Mouse (Mus musculus): Measurements from ENCODE around the gene Npm1. TPM values are rescaled to one million over a fixed set of nuclear protein-coding genes. Genes with fewer than 3 reads are reported as not detected.

Gene Npm1
- total and polyA plus RNA-seq, 3 experiments: 458 to 3,846 (median 2,862) TPM

DNA sequence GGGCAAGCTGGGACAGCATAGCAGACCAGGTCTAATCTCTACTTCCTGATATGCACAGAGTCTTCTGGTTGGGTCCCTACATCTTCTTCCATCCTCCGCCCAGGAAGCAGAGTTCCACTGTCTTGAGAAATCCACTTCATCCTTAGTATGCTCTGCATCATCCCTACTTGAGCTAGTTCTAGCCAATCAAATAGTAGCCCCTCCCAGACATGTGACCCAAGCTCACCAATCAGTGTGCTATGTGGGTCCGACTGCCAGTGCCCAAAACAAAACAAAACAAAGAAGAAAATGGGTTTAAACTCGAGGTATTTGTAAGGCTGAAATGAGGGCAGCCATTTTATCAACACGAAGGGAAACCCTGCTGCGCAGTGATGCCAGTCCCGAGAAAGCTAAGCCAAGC, 44.5 kb downstream of the Npm1 start:
- TF ChIP-seq GATA2 (IDR thresholded peaks at IDR 0.05; ENCODE audit: borderline replicate concordance, low read depth, low read length) (no peak), POLR2AphosphoS5 (IDR thresholded peaks at IDR 0.05; ENCODE audit: insufficient replicate concordance, low read depth, low read length) (no peak), GATA1 (IDR thresholded peaks at IDR 0.05; ENCODE audit: borderline replicate concordance, low read length) (no peak), CTCF (IDR thresholded peaks at IDR 0.05; ENCODE audit: low read depth, low read length) (no peak), TAL1 (conservative IDR thresholded peaks at IDR 0.05; ENCODE audit: low read depth, low read length) (no peak)
- DNase-seq (ENCODE audit: low spot score) (peak; percentile 14), ATAC-seq (ENCODE audit: extremely low read depth, insufficient number of reproducible peaks, low FRiP score, poor library complexity, severe bottlenecking) (peak; percentile 57; the same call in 1 of the 2 replicates)
- H3K4me1 ChIP-seq (ENCODE audit: insufficient read depth, low read depth, low read length): peaks cover 2% of the 10 kb centered on the region; the same call in 1 of the 2 replicates
- no peaks in the 10 kb centered on the region for H3K36me3 ChIP-seq (replicated peaks)
- peaks cover 27% of the 10 kb centered on the region for H3K27me3 ChIP-seq (ENCODE audit: insufficient read depth, low read length)
- no peak overlapping the region for H3K4me3 ChIP-seq (ENCODE audit: low read depth, low read length)
- no peaks in the 10 kb centered on the region for H3K9me3 ChIP-seq (replicated peaks)

DNA sequence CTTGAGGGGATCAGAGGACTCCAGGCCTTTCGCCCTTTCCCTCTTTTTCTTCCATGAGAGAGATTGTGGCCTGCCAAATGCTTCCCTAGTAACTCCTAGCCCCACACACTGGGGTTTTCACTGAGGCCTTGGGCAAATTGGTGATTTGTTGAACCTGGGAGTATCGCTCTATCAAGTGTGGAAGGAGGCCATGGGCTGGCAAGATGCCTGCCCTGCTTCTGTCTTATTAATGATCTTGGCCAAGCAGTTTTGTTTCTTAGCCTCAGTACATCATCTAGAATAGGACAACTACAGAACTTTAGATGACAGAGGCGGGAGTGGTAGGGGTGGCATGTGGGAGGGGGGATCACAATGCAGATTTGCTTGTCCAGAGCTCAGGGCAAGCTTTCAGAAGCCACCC, 47.2 kb downstream of the Npm1 start:
- H3K36me3 ChIP-seq (replicated peaks): no peaks in the 10 kb centered on the region

DNA sequence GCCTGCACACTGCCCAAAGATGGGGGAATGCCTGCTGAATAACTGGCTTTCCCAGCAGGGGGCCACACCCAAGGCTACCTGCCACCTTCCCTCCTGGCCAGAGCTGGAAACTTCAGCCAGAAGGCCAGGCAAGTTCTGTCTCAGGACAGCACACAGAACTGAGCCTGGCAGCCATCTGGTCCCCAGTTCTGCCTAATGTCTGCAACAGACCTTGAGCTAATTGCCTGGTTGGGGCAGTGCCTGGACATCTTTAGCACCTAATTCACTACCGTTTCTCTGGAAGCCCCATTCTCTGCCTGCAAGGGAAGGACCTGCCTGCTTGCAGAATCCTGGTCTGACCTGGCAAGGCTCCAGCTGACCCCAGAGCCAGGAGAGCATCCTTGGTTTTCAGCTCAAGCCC, 50.6 kb downstream of the Npm1 start:
- peaks cover 23% of the 10 kb centered on the region for H3K27me3 ChIP-seq (ENCODE audit: insufficient read depth, low read length)
- DNase-seq (ENCODE audit: low spot score) (no peak), ATAC-seq (ENCODE audit: extremely low read depth, insufficient number of reproducible peaks, low FRiP score, poor library complexity, severe bottlenecking) (no peak)
- H3K9me3 ChIP-seq (replicated peaks): no peaks in the 10 kb centered on the region
- no peak overlapping the region for H3K4me3 ChIP-seq (ENCODE audit: low read depth, low read length)
- TF ChIP-seq GATA2 (IDR thresholded peaks at IDR 0.05; ENCODE audit: borderline replicate concordance, low read depth, low read length): no peak
- no peak for TF ChIP-seq POLR2AphosphoS5 (IDR thresholded peaks at IDR 0.05; ENCODE audit: insufficient replicate concordance, low read depth, low read length)
- TF ChIP-seq TAL1 (conservative IDR thresholded peaks at IDR 0.05; ENCODE audit: low read depth, low read length): no peak
- TF ChIP-seq CTCF (IDR thresholded peaks at IDR 0.05; ENCODE audit: low read depth, low read length): no peak
- no peak for TF ChIP-seq GATA1 (IDR thresholded peaks at IDR 0.05; ENCODE audit: borderline replicate concordance, low read length)
- no peaks in the 10 kb centered on the region for H3K36me3 ChIP-seq (replicated peaks)
- H3K4me1 ChIP-seq (ENCODE audit: insufficient read depth, low read depth, low read length): no peaks in the 10 kb centered on the region

More for the DNA sequence above, 47.2 kb downstream of the Npm1 start:
- Histone ChIP-seq H3K4me1 (ENCODE audit: insufficient read depth, low read depth, low read length) (peaks cover 2% of the 10 kb centered on the region; the same call in 1 of the 2 replicates), H3K4me3 (ENCODE audit: low read depth, low read length) (no peak overlapping the region), H3K9me3 (replicated peaks) (no peaks in the 10 kb centered on the region), H3K27me3 (ENCODE audit: insufficient read depth, low read length) (peaks cover 22% of the 10 kb centered on the region)
- DNase-seq (ENCODE audit: low spot score) (no peak), ATAC-seq (ENCODE audit: extremely low read depth, insufficient number of reproducible peaks, low FRiP score, poor library complexity, severe bottlenecking) (no peak)
- TF ChIP-seq TAL1 (conservative IDR thresholded peaks at IDR 0.05; ENCODE audit: low read depth, low read length) (no peak), CTCF (IDR thresholded peaks at IDR 0.05; ENCODE audit: low read depth, low read length) (no peak)

DNA sequence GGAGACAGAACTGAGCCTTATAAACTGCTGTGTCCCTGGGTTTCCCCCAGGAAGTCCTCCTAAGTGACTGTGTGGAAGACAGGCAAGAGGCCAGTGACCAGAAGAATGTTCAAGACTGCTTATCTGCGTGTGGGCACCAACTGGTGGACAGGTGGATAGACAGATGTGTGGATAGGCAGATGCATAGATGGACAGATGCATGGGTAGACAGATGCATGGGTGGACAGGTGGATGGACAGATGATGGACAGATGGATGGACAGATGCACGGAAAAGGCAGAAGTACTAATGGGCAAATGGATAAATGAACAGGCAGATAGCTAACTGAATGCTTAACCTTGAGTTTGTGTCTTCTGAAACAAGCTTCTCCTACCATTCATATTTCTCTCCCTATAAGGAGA, 52.9 kb downstream of the Npm1 start:
- no peak for TF ChIP-seq CTCF (IDR thresholded peaks at IDR 0.05; ENCODE audit: low read depth, low read length)
- TF ChIP-seq GATA2 (IDR thresholded peaks at IDR 0.05; ENCODE audit: borderline replicate concordance, low read depth, low read length): no peak
- no peak for TF ChIP-seq TAL1 (conservative IDR thresholded peaks at IDR 0.05; ENCODE audit: low read depth, low read length)
- TF ChIP-seq GATA1 (IDR thresholded peaks at IDR 0.05; ENCODE audit: borderline replicate concordance, low read length): no peak
- DNase-seq (ENCODE audit: low spot score) (no peak), ATAC-seq (ENCODE audit: extremely low read depth, insufficient number of reproducible peaks, low FRiP score, poor library complexity, severe bottlenecking) (no peak)
- Histone ChIP-seq H3K27me3 (ENCODE audit: insufficient read depth, low read length) (peaks cover 14% of the 10 kb centered on the region), H3K4me3 (ENCODE audit: low read depth, low read length) (no peak overlapping the region), H3K4me1 (ENCODE audit: insufficient read depth, low read depth, low read length) (no peaks in the 10 kb centered on the region), H3K9me3 (replicated peaks) (no peaks in the 10 kb centered on the region), H3K36me3 (replicated peaks) (no peaks in the 10 kb centered on the region)

DNA sequence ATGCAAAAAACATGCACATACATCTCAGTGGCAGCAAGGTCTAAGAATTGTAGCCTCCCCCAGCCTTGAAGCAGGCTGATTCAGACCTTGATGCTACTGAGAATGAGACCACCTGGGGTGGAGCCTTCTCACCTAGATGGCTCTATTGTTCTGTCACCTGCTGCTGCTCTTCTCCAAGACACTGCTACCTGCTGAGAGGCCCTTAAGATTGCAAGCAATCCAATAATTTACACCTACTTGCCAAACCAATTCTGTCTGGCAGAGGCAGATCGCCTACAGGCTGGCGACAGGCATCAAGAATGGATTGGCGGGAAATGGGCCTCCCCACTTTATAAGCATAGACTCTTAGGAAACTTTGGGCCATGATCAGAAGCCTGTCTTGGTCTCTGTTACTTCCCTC, 55.5 kb downstream of the Npm1 start:
- DNase-seq (ENCODE audit: low spot score): no peak
- no peaks in the 10 kb centered on the region for H3K9me3 ChIP-seq (replicated peaks)
- no peaks in the 10 kb centered on the region for H3K36me3 ChIP-seq (replicated peaks)
- peaks cover 9% of the 10 kb centered on the region for H3K27me3 ChIP-seq (ENCODE audit: insufficient read depth, low read length)
- no peaks in the 10 kb centered on the region for H3K4me1 ChIP-seq (ENCODE audit: insufficient read depth, low read depth, low read length)
- ATAC-seq (ENCODE audit: extremely low read depth, insufficient number of reproducible peaks, low FRiP score, poor library complexity, severe bottlenecking): no peak
- no peak overlapping the region for H3K4me3 ChIP-seq (ENCODE audit: low read depth, low read length)
- TF ChIP-seq TAL1 (conservative IDR thresholded peaks at IDR 0.05; ENCODE audit: low read depth, low read length): no peak
- no peak for TF ChIP-seq GATA1 (IDR thresholded peaks at IDR 0.05; ENCODE audit: borderline replicate concordance, low read length)
- no peak for TF ChIP-seq POLR2AphosphoS5 (IDR thresholded peaks at IDR 0.05; ENCODE audit: insufficient replicate concordance, low read depth, low read length)
- TF ChIP-seq GATA2 (IDR thresholded peaks at IDR 0.05; ENCODE audit: borderline replicate concordance, low read depth, low read length): no peak
- no peak for TF ChIP-seq CTCF (IDR thresholded peaks at IDR 0.05; ENCODE audit: low read depth, low read length)

DNA sequence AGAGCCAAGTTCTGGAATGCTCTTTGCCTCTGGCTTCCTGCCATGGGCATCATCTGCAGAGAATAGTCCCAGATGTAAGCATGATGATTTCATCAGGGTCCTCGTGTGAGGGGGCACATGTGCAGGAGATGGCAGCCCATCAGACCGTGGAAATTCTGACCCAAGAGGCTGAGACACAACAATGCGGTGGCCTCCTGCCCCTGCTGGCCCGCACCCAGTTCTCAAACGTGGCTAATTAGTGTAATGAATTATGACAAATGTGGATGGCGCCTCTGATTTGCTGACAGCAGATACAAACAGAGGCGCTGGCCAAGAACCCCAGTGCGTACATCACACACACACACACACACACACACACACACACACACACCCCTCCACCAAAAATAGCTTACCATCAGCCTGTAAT, 58.1 kb downstream of the Npm1 start:
- no peak for ATAC-seq (ENCODE audit: extremely low read depth, insufficient number of reproducible peaks, low FRiP score, poor library complexity, severe bottlenecking)
- no peak for TF ChIP-seq GATA1 (IDR thresholded peaks at IDR 0.05; ENCODE audit: borderline replicate concordance, low read length)
- no peak for TF ChIP-seq GATA2 (IDR thresholded peaks at IDR 0.05; ENCODE audit: borderline replicate concordance, low read depth, low read length)
- no peak for TF ChIP-seq POLR2AphosphoS5 (IDR thresholded peaks at IDR 0.05; ENCODE audit: insufficient replicate concordance, low read depth, low read length)
- TF ChIP-seq CTCF (IDR thresholded peaks at IDR 0.05; ENCODE audit: low read depth, low read length): no peak

More for the DNA sequence above, 58.1 kb downstream of the Npm1 start:
- no peak for DNase-seq (ENCODE audit: low spot score)
- Histone ChIP-seq H3K9me3 (replicated peaks) (no peaks in the 10 kb centered on the region), H3K4me1 (ENCODE audit: insufficient read depth, low read depth, low read length) (no peaks in the 10 kb centered on the region), H3K36me3 (replicated peaks) (no peaks in the 10 kb centered on the region), H3K27me3 (ENCODE audit: insufficient read depth, low read length) (peaks cover 1% of the 10 kb centered on the region; the same call in 1 of the 2 replicates), H3K4me3 (ENCODE audit: low read depth, low read length) (no peak overlapping the region)

Data from G1E (cell line).